Mouse (Mus musculus) spleen, embryonic (tissue): ENCODE measurements at regions not wholly inside any gene's neighbourhood (a gene's known extent, or its start where the extent isn't known, plus 50 kb on each side); places are given as distances from the start of the nearest gene placed in this dataset.
"Not testable (repeated sequence)": the region's sequence is repeated elsewhere in the genome, so short reads cannot be mapped to it uniquely, and the experiment has no call there.

Source experiments
- CTCF ChIA-PET: fragments of 350-600 bp; sonication (Branson Sonifier 250); formaldehyde crosslinking; loops from one replicate; lab custom pipeline; 2022; lab: Charles Lee

DNA sequence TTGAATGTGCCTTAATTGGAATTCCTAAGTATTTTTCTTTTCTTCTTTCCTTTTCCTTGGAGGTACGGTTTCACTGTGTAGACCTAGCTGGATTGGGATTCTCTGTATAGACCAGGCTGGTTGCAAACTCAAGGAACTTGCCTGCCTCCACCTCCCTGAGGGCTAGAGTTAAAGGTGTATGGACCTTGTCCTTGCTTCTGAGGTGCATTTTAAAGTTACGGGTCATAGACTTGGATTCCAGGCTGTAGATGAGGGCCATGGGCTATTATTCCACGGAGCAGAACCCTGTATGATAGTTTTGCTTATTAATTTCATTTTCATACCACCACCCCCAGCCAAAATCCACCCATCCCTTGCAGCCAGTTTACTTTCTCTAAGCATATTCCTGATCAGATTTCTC is 50.7 kb upstream of the Wdr26 start:
- CTCF ChIA-PET: no interaction called here

- CTCF ChIA-PET: no interaction called here
These were observed 51.4 kb upstream of the Wdr26 start for GRCm38 (mm10) chr1:181263216-181263615.

- CTCF ChIA-PET: not testable (repeated sequence)
These were observed 58.7 kb upstream of the Wdr26 start for GRCm38 (mm10) chr1:181270469-181270868.

- CTCF ChIA-PET: interaction anchor here (0.6 kb wide), 1 partner anchor 276 kb away, joined by 19 read pairs; no protein-coding TSS in a partner anchor
These were observed 59.4 kb upstream of the Wdr26 start for GRCm38 (mm10) chr1:181271164-181271563.

DNA sequence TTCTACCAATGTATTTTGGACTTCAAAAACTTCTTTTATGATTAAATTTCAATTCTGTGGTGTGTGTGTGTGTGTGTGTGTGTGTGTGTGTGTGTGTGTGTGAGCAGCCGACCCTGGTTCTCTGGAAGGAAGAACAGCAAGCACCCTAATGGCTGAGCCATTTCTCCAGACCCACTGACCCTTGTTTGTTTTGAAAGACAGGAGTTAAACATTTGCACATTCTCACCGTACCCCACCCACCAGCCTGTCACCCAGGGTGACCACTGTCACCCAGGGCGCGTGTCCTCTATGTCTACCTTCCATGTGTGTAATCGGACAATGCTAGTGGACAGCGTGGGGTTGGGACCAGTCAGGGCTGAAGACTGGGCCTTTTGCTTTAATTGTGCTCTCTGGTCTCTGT is 60.0 kb upstream of the Wdr26 start:
- CTCF ChIA-PET: no interaction called here

DNA sequence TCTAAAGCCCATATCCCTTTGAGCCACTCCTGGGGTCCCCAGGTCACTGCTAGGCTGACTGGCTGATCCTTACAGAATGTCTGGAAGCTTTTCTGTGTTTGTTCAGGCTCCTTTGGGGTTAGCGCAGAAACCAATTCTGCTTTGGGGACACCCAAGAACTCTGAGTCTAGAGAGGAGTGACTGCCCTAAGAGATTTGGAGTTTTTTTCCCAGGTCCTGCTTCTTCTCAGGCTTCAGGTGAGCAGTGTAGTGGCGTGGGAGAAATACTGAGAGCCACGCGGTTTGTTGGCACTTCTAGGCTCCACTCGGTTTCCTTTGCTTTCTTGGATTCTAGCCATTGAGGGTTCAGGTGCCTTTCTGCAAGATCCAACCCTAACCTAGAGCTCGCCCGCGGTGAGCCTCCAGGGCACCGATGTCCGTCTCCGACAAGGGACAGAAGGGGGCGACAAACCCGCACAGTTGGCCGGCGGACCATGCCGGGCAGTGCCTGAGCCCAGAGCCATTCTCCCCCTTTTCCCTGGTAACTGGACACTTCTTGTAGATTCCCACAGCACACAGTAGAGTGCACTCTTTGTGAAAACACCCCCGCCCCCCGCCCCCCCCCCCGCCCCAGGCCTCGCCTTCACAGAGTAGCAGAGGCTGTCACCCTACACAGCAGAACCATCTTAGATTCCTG is 61.0 kb upstream of the Wdr26 start:
- CTCF ChIA-PET: interaction anchor here (0.5 to 1.1 kb wide), 4 partner anchors 122 to 543 kb away, joined by 5 to 17 read pairs (median 9); no protein-coding TSS in a partner anchor

DNA sequence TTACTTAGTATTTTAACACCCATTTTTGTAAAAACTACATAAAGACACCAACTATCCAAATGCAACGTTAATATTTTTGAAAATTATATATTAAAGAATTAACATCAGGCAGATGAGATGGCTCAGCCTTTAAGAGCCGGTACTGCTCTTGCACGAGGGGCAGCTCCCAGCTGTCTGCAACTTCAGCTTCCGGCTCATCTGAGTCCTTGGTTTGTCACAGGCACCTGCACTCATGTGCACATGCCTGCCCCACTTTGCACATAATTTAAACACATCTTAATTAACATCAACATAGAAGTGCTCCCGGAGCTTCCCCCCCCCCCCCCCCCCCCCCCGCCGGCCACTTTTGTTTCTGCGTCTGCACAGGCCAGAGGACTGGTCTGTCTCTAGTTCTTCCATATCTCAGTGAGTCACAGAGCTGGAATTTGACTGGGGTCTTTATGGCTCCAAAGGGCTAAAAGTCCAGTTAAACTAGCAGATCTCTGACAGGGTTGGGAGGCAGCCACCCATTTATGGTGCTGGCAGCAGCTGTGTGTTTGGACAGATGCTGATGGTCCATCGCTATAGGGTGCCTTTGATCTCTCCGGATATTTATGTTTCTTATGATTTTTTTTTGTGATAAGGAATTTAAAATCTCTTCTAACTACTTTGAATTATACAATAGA is 61.9 kb upstream of the Wdr26 start:
- CTCF ChIA-PET: interaction anchor here (0.7 to 1.1 kb wide), 3 partner anchors 34 to 271 kb away, joined by 5 to 7 read pairs (median 5); no protein-coding TSS in a partner anchor

DNA sequence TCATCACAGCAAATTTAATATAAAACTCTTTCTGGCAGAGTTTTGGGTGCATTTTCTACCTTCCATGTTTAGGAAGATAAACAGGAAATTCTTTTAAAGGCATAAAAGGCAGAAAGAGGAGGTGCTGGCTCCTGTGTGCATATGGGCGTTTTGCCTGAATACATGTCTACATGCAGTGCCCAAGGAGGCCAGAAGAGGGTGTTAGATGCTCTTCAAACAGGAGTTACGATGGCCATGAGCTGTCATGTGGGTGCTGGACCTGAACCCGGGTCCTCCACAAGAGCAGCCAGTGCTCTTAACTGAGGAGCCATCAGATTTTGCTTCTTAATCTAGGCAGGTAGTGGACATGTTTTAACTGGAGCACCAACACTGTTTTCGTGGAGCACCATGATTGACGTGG is 69.0 kb upstream of the Wdr26 start:
- CTCF ChIA-PET: no interaction called here

- CTCF ChIA-PET: not testable (repeated sequence)
These were observed 69.4 kb upstream of the Cnih3 start for GRCm38 (mm10) chr1:181282986-181283385.

- CTCF ChIA-PET: not testable (repeated sequence)
These were observed 68.9 kb upstream of the Cnih3 start for GRCm38 (mm10) chr1:181283539-181283938.

- CTCF ChIA-PET: no interaction called here
These were observed 67.9 kb upstream of the Cnih3 start for GRCm38 (mm10) chr1:181284301-181285197.

- CTCF ChIA-PET: no interaction called here
These were observed 66.8 kb upstream of the Cnih3 start for GRCm38 (mm10) chr1:181285600-181285999.

DNA sequence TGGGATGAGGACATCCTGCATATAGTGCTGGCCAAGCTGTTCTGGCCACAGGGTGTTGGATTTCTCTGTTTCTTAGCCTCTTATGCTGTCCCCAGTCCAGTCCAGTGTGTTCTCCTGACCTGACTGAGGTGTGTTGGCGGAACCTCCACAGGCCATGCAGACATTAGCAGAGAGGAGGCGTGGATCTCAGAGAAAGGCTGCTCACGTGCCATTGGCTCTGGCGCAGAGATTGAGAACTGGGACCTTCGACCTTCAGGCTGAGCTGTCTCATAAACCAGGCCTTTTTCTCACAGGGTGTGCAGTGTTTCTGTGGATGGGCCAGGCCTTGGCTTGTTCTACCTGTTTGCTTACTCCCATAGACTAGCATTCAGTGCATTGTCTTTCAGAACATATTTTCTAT is 66.3 kb upstream of the Cnih3 start:
- CTCF ChIA-PET: no interaction called here

DNA sequence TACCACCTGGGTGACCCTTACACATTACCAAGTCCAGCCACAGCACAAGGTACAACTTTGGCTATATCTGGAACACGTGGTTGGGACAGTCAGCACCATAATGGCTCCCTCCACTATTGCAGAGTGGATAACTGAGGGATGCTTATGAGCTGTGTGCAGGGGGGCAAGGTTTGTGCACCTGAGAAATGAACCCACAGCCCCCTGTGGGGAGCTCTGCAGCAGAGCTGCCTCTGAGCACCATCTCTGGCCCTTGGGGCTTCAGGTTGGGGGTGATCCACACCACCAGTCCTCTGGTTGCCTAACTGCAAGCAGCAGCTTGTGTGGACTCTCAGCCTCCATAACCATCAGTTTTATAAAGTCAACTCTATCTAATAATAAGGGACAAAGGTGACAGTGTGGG is 65.3 kb upstream of the Cnih3 start:
- CTCF ChIA-PET: no interaction called here

GRCm38 (mm10) chr1:181289385-181290035 is 62.9 kb upstream of the Cnih3 start:
- CTCF ChIA-PET: no interaction called here

DNA sequence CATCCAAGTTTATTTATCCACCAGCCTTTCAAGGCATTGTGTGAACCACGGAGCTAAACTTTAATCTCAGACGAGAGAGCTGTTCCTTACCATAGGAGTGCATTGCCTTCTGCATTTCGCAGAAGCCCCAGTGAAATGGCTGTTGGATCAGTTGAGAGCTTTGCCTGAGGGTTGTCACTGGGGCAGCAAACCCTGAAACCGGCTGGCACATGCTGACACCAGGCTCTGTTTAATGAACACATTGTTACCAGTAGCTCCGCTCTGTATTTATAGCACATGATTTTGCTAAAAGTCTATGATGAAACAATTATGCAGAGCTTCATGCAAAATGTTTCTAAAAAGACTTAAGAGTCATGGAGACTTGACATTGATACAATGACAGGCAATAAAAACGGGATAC is 61.2 kb upstream of the Cnih3 start:
- CTCF ChIA-PET: no interaction called here

GRCm38 (mm10) chr1:181291966-181292365 is 60.5 kb upstream of the Cnih3 start:
- CTCF ChIA-PET: no interaction called here

DNA sequence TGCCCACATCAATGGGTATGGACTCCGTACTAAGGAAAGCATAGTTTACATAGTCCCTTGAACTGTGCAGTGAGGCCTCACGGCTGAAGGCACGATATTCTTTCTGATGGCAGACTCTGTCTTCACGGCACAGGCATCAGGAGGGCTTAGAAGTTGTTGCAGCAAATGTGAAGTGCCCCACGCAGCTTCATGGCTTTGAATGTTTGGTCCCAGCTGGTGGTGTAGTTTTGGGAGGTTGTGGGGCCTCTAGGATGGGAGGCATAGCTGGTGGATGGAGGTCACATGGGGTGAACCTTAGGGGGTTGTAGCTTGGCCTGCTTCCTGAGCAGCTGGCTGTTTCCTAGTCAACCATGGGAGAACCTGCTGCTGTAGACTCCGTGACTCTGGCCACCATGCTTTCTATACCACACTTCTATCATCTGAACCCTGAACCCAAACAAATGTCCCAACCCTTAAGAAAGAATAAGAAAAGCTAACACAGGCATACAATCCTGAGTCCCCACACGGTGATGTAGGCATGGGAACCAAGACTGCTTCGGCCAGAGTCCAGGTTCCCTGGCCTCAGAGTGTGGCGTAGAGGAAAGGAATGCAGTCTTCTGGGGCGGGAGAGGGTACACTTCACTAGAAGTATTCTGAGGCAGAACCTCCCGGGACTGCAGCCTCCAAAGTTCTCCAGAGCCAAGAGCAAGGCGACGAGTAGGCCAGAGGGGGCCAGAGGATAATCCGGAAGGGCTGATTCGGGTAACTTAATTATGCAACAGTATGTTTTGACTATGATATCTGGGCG is 59.2 kb upstream of the Cnih3 start:
- CTCF ChIA-PET: no interaction called here

- CTCF ChIA-PET: no interaction called here
These were observed 56.8 kb upstream of the Cnih3 start for GRCm38 (mm10) chr1:181295651-181296050.

GRCm38 (mm10) chr1:181298063-181298462 is 54.4 kb upstream of the Cnih3 start:
- CTCF ChIA-PET: no interaction called here
